Mouse (Mus musculus): ENCODE data around the gene Smim12.
A peak's percentile ranks its signal among the peaks of the same experiment; 100 is the strongest.

The Smim12 gene

GRCm38 (mm10) chr4:127235742-127236487 is 7.7 kb upstream of the Smim12 start:
- DNase-seq (ENCODE audit: low spot score in 2 of 2) = peak; percentile 73 to 77

GRCm38 (mm10) chr4:127236631-127237030 is 7.0 kb upstream of the Smim12 start:
- no peak for DNase-seq (ENCODE audit: low spot score in 2 of 2)

- DNase-seq (ENCODE audit: low spot score in 2 of 2) = no peak
Measured at GRCm38 (mm10) chr4:127237271-127237670, 6.3 kb upstream of the Smim12 start.

- no peak for DNase-seq (ENCODE audit: low spot score in 2 of 2)
Measured at GRCm38 (mm10) chr4:127242696-127243095, 888 bp upstream of the Smim12 start.

GRCm38 (mm10) chr4:127243953-127244352 is 369 bp downstream of the Smim12 start:
- DNase-seq (ENCODE audit: low spot score in 2 of 2) = no peak

- DNase-seq (ENCODE audit: low spot score in 2 of 2) = peak; percentile 97 to 98
Measured at GRCm38 (mm10) chr4:127249701-127250349, 6.2 kb downstream of the Smim12 start.

- DNase-seq (ENCODE audit: low spot score in 2 of 2) = no peak
Measured at GRCm38 (mm10) chr4:127251963-127252585, 8.5 kb downstream of the Smim12 start.

GRCm38 (mm10) chr4:127256739-127257138 is 13.2 kb downstream of the Smim12 start:
- DNase-seq (ENCODE audit: low spot score in 2 of 2) = no peak

- DNase-seq (ENCODE audit: low spot score in 2 of 2) = no peak
Measured at GRCm38 (mm10) chr4:127258186-127258897, 14.8 kb downstream of the Smim12 start.

- no peak for DNase-seq (ENCODE audit: low spot score in 2 of 2)
Measured at GRCm38 (mm10) chr4:127261601-127262000, 18.0 kb downstream of the Smim12 start.

GRCm38 (mm10) chr4:127263438-127264182 is 20.0 kb downstream of the Smim12 start:
- no peak for DNase-seq (ENCODE audit: low spot score in 2 of 2)

- no peak for DNase-seq (ENCODE audit: low spot score in 2 of 2)
Measured at GRCm38 (mm10) chr4:127264183-127264554, 20.6 kb downstream of the Smim12 start.

- DNase-seq (ENCODE audit: low spot score in 2 of 2) = no peak
Measured at GRCm38 (mm10) chr4:127278451-127279001, 34.9 kb downstream of the Smim12 start.

GRCm38 (mm10) chr4:127279241-127279640 is 35.7 kb downstream of the Smim12 start:
- DNase-seq (ENCODE audit: low spot score in 2 of 2) = no peak

- DNase-seq (ENCODE audit: low spot score in 2 of 2) = no peak
Measured at GRCm38 (mm10) chr4:127286907-127287306, 43.3 kb downstream of the Smim12 start.

GRCm38 (mm10) chr4:127289039-127289548 is 45.5 kb downstream of the Smim12 start:
- no peak for DNase-seq (ENCODE audit: low spot score in 2 of 2)

- DNase-seq (ENCODE audit: low spot score in 2 of 2) = no peak
Measured at GRCm38 (mm10) chr4:127292631-127293030, 49.0 kb downstream of the Smim12 start.

Measured in frontal cortex, postnatal 25 days (tissue).